Mouse (Mus musculus): ENCODE results near the gene Ptprg.

GRCm38 (mm10) chr14:11868636-11869035, 315.3 kb downstream of the Ptprg start:
- TF ChIP-seq CTCF (IDR thresholded peaks at IDR 0.05; ENCODE audit: low read depth) (no peak), EP300 (IDR thresholded peaks at IDR 0.05; ENCODE audit: low read depth) (no peak)
